In the genomic region with DNA sequence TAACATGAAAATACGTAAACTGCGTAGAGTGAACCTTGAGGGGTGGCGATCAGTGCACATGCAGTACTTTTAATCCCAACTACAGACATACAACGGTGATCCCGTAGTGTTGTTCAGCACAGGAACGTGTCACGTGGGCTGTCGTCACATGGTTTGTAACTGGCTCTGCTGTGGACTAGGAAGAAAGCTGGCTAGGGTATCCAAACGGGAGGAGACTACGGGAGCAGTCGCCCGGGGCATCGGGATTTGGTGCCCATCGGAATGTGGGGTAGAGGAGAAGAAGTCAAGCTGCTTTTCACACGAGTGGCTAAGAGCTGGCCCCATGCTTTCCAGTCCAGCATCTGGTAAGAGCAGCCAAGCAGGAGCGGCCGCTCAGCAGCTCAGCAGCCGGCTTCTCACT, we compare ENCODE assay signal across 9 mouse cellular contexts. TPM values are rescaled to one million over a fixed set of nuclear protein-coding genes. Genes with fewer than 3 reads are reported as not detected.
DNase-seq lines count a peak whose midpoint lies in the region; ATAC-seq and TF ChIP-seq lines count a peak whose summit lies in the region.
"Had no signal": no experiment of that assay in that cellular context is flagged by ENCODE, and none has a peak within 500 bp of the region (broad histone marks: within the 10 kb centered on the region; RNA-seq: fewer than 3 reads in every experiment).

No protein-coding gene starts in this region.

- no peak for TF ChIP-seq EP300 in liver, postnatal 0 days (IDR thresholded peaks at IDR 0.05; ENCODE audit: low read depth)

- no peaks in the 10 kb centered on the region for H3K4me1 ChIP-seq in embryonic facial prominence, embryonic 11.5 days (ENCODE audit: control insufficient read depth, insufficient read depth, low read length)
- 0 out of 2 replicates have a peak, but pooled peaks cover 7% of the 10 kb centered on the region for H3K4me1 ChIP-seq in heart, embryonic 13.5 days
- H3K4me1 ChIP-seq in kidney, embryonic 15.5 days, result 0 out of 2 replicates have a peak, but pooled peaks cover 9% of the 10 kb centered on the region
- no peaks in the 10 kb centered on the region for H3K4me1 ChIP-seq in liver, postnatal 0 days (ENCODE audit: insufficient read depth)

- peak; percentile 42; the same call in 1 of the 2 replicates for ATAC-seq in embryonic facial prominence, embryonic 11.5 days (replicated peaks; ENCODE audit: insufficient number of reproducible peaks, low FRiP score, low TSS enrichment, low read depth)
- no peak for ATAC-seq in heart, embryonic 13.5 days (ENCODE audit: extremely low read depth, insufficient number of reproducible peaks, low FRiP score, low TSS enrichment)
- no peak for ATAC-seq in kidney, embryonic 15.5 days (replicated peaks; ENCODE audit: low FRiP score)
- no peak for ATAC-seq in liver, postnatal 0 days
- ATAC-seq in inflammation-experienced regulatory T-cells, adult 6 months, result no peak

- peak overlapping the region; percentile 13; the same call in 1 of the 2 replicates for H3K9ac ChIP-seq in embryonic facial prominence, embryonic 11.5 days (replicated peaks; ENCODE audit: low read length)
- H3K9ac ChIP-seq in heart, embryonic 13.5 days, result peak overlapping the region; percentile 56; the same call in 1 of the 2 replicates
- H3K9ac ChIP-seq in kidney, embryonic 15.5 days, result no peak overlapping the region
- no peak overlapping the region for H3K9ac ChIP-seq in liver, postnatal 0 days (replicated peaks)
- H3K9ac ChIP-seq: liver, embryonic 13.5 days had no signal

- H3K9me3 ChIP-seq in embryonic facial prominence, embryonic 11.5 days (replicated peaks; ENCODE audit: control insufficient read depth, low read length), result no peaks in the 10 kb centered on the region
- no peaks in the 10 kb centered on the region for H3K9me3 ChIP-seq in heart, embryonic 13.5 days
- no peaks in the 10 kb centered on the region for H3K9me3 ChIP-seq in kidney, embryonic 15.5 days (replicated peaks)
- H3K9me3 ChIP-seq in liver, postnatal 0 days (ENCODE audit: low read length), result no peaks in the 10 kb centered on the region
- H3K9me3 ChIP-seq: liver, embryonic 13.5 days had no signal

- peak overlapping the region; percentile 21 for H3K4me2 ChIP-seq in embryonic facial prominence, embryonic 11.5 days (ENCODE audit: low read depth, low read length)
- H3K4me2 ChIP-seq in heart, embryonic 13.5 days, result peak overlapping the region; percentile 56
- H3K4me2 ChIP-seq in kidney, embryonic 15.5 days, result peak overlapping the region; percentile 39
- H3K4me2 ChIP-seq in liver, postnatal 0 days (ENCODE audit: low read depth, low read length), result no peak overlapping the region
- H3K4me2 ChIP-seq: liver, embryonic 13.5 days had no signal

- WGBS in embryonic facial prominence, embryonic 11.5 days, result 65% methylated on average over 18 of the region's 18 CpGs
- WGBS in heart, embryonic 13.5 days, result 55% methylated on average over 18 of the region's 18 CpGs
- whole genome bisulfite sequencing in kidney, embryonic 15.5 days, result 70% methylated on average over 18 of the region's 18 CpGs
- WGBS in liver, postnatal 0 days (ENCODE audit: insufficient replicate concordance), result 83% methylated on average over 18 of the region's 18 CpGs

- no peaks in the 10 kb centered on the region for H3K27me3 ChIP-seq in embryonic facial prominence, embryonic 11.5 days (ENCODE audit: control insufficient read depth, insufficient read depth, low read length)
- no peaks in the 10 kb centered on the region for H3K27me3 ChIP-seq in heart, embryonic 13.5 days (replicated peaks)
- H3K27me3 ChIP-seq in kidney, embryonic 15.5 days, result no peaks in the 10 kb centered on the region
- no peaks in the 10 kb centered on the region for H3K27me3 ChIP-seq in liver, postnatal 0 days (ENCODE audit: insufficient read depth, low read length)
- H3K27me3 ChIP-seq: liver, embryonic 13.5 days had no signal

- H3K36me3 ChIP-seq in embryonic facial prominence, embryonic 11.5 days (replicated peaks; ENCODE audit: control insufficient read depth, insufficient read depth, low read depth, low read length), result no peaks in the 10 kb centered on the region
- no peaks in the 10 kb centered on the region for H3K36me3 ChIP-seq in heart, embryonic 13.5 days
- H3K36me3 ChIP-seq in kidney, embryonic 15.5 days, result no peaks in the 10 kb centered on the region
- no peaks in the 10 kb centered on the region for H3K36me3 ChIP-seq in liver, postnatal 0 days (replicated peaks; ENCODE audit: insufficient read depth, low read length)
- H3K36me3 ChIP-seq: liver, embryonic 13.5 days had no signal

- H3K4me3 ChIP-seq in embryonic facial prominence, embryonic 11.5 days (ENCODE audit: low read depth, low read length), result 0 out of 2 replicates have a peak overlapping the region, but pooled peaks have one; percentile 12
- H3K4me3 ChIP-seq in heart, embryonic 13.5 days, result peak overlapping the region; percentile 42
- peak overlapping the region; percentile 13; the same call in 1 of the 2 replicates for H3K4me3 ChIP-seq in kidney, embryonic 15.5 days (replicated peaks)
- no peak overlapping the region for H3K4me3 ChIP-seq in liver, postnatal 0 days (ENCODE audit: low read depth, low read length)
- H3K4me3 ChIP-seq: liver, embryonic 13.5 days had no signal

- DNase-seq in cerebellum, adult 11-12 months, result peak; percentile 60
- peak; percentile 23 for DNase-seq in embryonic facial prominence, embryonic 11.5 days (ENCODE audit: low spot score)
- peak; percentile 26 to 41 for DNase-seq in lung, adult 18-20 months
- peak; percentile 23 for DNase-seq in right cerebral cortex, postnatal 14 days
- no peak for DNase-seq in liver, postnatal 0 days
- DNase-seq: liver, embryonic 13.5 days had no signal

- no peak overlapping the region for H3K27ac ChIP-seq in embryonic facial prominence, embryonic 11.5 days (replicated peaks; ENCODE audit: low read depth, low read length)
- H3K27ac ChIP-seq in heart, embryonic 13.5 days (replicated peaks), result no peak overlapping the region; the same call in 1 of the 2 replicates
- H3K27ac ChIP-seq in kidney, embryonic 15.5 days, result no peak overlapping the region
- H3K27ac ChIP-seq in liver, postnatal 0 days (ENCODE audit: low read depth), result no peak overlapping the region
- H3K27ac ChIP-seq: liver, embryonic 13.5 days had no signal

- TF ChIP-seq CTCF in liver, postnatal 0 days (IDR thresholded peaks at IDR 0.05; ENCODE audit: low read depth), result no peak

RNA-seq across cellular contexts. Expression of gene Smad9, which starts 9.0 kb away (rescaled TPM):
- polyA plus RNA-seq in embryonic facial prominence, embryonic 11.5 days (2014; fragmentation: Nextera tagmentation; extraction: Ambion mirVana), result 1.2 TPM in 2 replicates
- 0.75 and 1.1 TPM in 2 replicates for polyA plus RNA-seq in heart, embryonic 13.5 days (2015; fragmentation: Nextera tagmentation; extraction: Ambion mirVana)
- polyA plus RNA-seq in kidney, embryonic 15.5 days (2015; fragmentation: Nextera tagmentation; extraction: Ambion mirVana), result 1.4 and 1.5 TPM in 2 replicates
- 0.86 and 1.4 TPM in 2 replicates for polyA plus RNA-seq in liver, postnatal 0 days (2015; fragmentation: Nextera tagmentation; extraction: Ambion mirVana)
- polyA plus RNA-seq in inflammation-experienced regulatory T-cells, adult 6 months (2017; shearing (Covaris generic)), result not detected

RNA-seq across cellular contexts. Expression of gene Alg5, which starts 29.1 kb away (rescaled TPM):
- 45.9 and 46.1 TPM in 2 replicates for polyA plus RNA-seq in embryonic facial prominence, embryonic 11.5 days (2014; fragmentation: Nextera tagmentation; extraction: Ambion mirVana)
- 33.7 and 35.1 TPM in 2 replicates for polyA plus RNA-seq in heart, embryonic 13.5 days (2015; fragmentation: Nextera tagmentation; extraction: Ambion mirVana)
- 59.6 and 59.7 TPM in 2 replicates for polyA plus RNA-seq in kidney, embryonic 15.5 days (2015; fragmentation: Nextera tagmentation; extraction: Ambion mirVana)
- polyA plus RNA-seq in liver, postnatal 0 days (2015; fragmentation: Nextera tagmentation; extraction: Ambion mirVana), result 41.4 and 43.4 TPM in 2 replicates
- polyA plus RNA-seq in inflammation-experienced regulatory T-cells, adult 6 months (2017; shearing (Covaris generic)), result 10 to 100 TPM; 71.1 to 93.1 (median 79.9) TPM

RNA-seq across cellular contexts. Expression of gene Exosc8, which starts 29.2 kb away (rescaled TPM):
- 165 and 176 TPM in 2 replicates for polyA plus RNA-seq in embryonic facial prominence, embryonic 11.5 days (2014; fragmentation: Nextera tagmentation; extraction: Ambion mirVana)
- polyA plus RNA-seq in heart, embryonic 13.5 days (2015; fragmentation: Nextera tagmentation; extraction: Ambion mirVana), result 78.9 and 87.1 TPM in 2 replicates
- 142 and 144 TPM in 2 replicates for polyA plus RNA-seq in kidney, embryonic 15.5 days (2015; fragmentation: Nextera tagmentation; extraction: Ambion mirVana)
- 38.7 and 42.7 TPM in 2 replicates for polyA plus RNA-seq in liver, postnatal 0 days (2015; fragmentation: Nextera tagmentation; extraction: Ambion mirVana)
- 100 to 1,000 TPM; 228 to 264 (median 247) TPM for polyA plus RNA-seq in inflammation-experienced regulatory T-cells, adult 6 months (2017; shearing (Covaris generic))

RNA-seq across cellular contexts. Expression of gene Rfxap, which starts 43.2 kb away (rescaled TPM):
- 43.2 and 44.3 TPM in 2 replicates for polyA plus RNA-seq in embryonic facial prominence, embryonic 11.5 days (2014; fragmentation: Nextera tagmentation; extraction: Ambion mirVana)
- 22.6 and 26.0 TPM in 2 replicates for polyA plus RNA-seq in heart, embryonic 13.5 days (2015; fragmentation: Nextera tagmentation; extraction: Ambion mirVana)
- 32.5 and 36.1 TPM in 2 replicates for polyA plus RNA-seq in kidney, embryonic 15.5 days (2015; fragmentation: Nextera tagmentation; extraction: Ambion mirVana)
- polyA plus RNA-seq in liver, postnatal 0 days (2015; fragmentation: Nextera tagmentation; extraction: Ambion mirVana), result 12.8 and 16.6 TPM in 2 replicates
- 1 to 10 TPM; 3.6 to 6.0 (median 5.8) TPM for polyA plus RNA-seq in inflammation-experienced regulatory T-cells, adult 6 months (2017; shearing (Covaris generic))

RNA-seq across cellular contexts. Expression of gene Gm21958, which starts 50.3 kb away (rescaled TPM):
- polyA plus RNA-seq in embryonic facial prominence, embryonic 11.5 days (2014; fragmentation: Nextera tagmentation; extraction: Ambion mirVana), result 1.1 and 1.9 TPM in 2 replicates
- 0.32 and 0.48 TPM in 2 replicates for polyA plus RNA-seq in heart, embryonic 13.5 days (2015; fragmentation: Nextera tagmentation; extraction: Ambion mirVana)
- polyA plus RNA-seq in kidney, embryonic 15.5 days (2015; fragmentation: Nextera tagmentation; extraction: Ambion mirVana), result 1.5 TPM in 1 of 2 replicates, not detected in the other
- not detected in 2 replicates for polyA plus RNA-seq in liver, postnatal 0 days (2015; fragmentation: Nextera tagmentation; extraction: Ambion mirVana)
- 1 to 10 TPM in 2 of 3 experiments, not detected in 1; 1.1 TPM for polyA plus RNA-seq in inflammation-experienced regulatory T-cells, adult 6 months (2017; shearing (Covaris generic))
- polyA plus RNA-seq: liver, embryonic 13.5 days had no signal

Comparison
In these comparisons a context has a peak if more than half of its experiments do, and no peak if none do; other contexts are left out.
1. H3K9ac ChIP-seq: peak in embryonic facial prominence, embryonic 11.5 days (single experiment) and heart, embryonic 13.5 days (single experiment); none in kidney, embryonic 15.5 days (single experiment) and liver, postnatal 0 days (single experiment).